Mouse (Mus musculus): Measurements from ENCODE around the gene Adcy7.

Gene Adcy7

DNA sequence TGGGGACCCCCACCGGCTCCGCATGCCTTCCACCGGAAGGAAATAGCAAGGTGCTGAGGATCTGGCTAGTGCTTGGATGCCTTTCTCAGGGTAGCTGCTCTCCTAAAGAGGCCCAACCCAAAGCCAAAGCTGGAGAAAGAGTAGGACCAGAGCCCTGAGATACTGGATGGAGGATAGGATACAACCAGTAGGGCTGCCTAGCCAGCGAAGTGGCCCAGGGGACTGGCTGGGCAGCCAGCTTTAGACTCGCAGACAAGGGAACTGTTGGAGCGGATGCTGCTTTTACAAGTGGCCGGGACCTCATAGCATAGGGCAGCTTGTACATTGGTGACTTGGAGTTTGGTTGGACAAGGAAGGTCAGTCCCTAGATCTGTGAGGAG is 838 bp downstream of the Adcy7 start:
- DNase-seq (ENCODE audit: low spot score in 2 of 2), result no peak

DNA sequence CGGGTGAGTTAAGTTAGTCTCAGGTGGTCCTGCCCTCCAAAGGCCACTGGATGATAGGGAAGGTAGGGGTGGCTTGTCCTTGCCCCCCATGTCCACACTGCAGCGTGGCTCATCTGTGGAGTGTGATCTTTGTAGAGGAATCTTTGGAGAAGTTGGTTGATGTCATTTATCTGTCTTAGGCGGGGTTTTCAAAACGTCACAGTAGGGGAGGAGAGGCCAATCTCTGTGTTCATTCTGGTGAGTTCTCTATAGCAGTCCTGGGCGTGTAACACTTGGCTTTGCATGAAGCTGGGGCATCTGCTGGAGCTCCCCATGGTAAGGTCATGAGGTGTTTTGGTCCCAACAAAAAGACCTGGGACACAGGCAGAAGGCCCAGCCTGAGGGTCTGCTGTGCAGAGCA is 1.9 kb downstream of the Adcy7 start:
- no peak for DNase-seq (ENCODE audit: low spot score in 2 of 2)

DNA sequence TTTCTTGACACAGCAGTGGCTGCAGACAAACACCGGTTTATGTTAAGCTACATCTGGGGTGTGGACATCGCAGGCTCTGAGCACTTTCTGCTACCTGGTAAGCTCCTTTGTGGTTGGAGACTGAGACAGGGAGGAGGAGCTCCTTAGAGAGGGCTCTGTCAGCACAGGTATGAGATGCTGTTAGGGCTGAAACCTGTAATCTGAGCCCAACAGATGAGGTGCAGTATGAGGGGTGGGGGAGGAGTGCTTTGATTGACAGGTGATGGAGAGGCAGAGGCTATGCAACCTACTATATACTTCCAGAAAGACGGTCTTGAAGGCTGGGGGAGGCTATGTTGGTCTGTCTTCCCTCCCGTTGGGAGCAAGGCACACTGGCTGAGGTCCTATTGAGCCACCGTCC is 7.0 kb downstream of the Adcy7 start:
- no peak for DNase-seq (ENCODE audit: low spot score in 2 of 2)

DNA sequence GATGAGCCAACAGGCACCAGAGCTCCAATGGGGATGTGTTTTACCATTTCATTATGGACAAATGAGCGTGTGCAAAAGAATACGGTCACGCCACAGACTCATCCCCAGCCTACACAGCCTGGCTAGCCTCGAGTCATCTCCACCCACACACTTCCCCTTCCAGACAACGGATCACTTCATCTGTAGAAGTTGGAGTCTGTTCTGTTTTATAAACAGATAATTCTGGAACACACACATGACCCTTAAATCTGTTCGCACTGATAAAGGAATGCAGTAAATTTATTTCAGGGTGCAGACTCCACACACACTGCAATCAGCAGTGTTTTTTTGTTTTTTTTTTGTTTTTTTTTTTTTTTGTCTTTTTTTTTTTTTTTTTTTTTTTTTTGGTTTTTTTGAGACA is 7.5 kb downstream of the Adcy7 start:
- no peak for DNase-seq (ENCODE audit: low spot score in 2 of 2)

DNA sequence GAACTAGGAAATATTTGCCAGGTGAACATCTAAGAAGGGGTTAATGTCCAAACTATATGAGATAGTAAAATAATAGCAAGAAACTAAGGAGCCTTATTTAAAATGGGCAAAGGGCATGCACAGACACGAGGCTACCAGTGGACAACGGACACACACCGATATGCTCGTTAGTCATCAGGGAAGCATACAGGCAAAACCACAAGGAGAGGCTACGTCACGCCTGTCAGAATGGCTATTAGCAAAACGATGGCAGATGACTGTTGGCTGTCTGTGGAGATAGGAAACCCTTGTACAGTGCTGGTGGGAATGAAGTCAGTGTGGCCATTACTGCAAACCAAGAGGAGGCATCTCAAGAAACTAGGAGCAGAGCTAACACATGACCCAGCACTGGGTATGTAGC is 8.7 kb downstream of the Adcy7 start:
- no peak for DNase-seq (ENCODE audit: low spot score in 2 of 2)

DNA sequence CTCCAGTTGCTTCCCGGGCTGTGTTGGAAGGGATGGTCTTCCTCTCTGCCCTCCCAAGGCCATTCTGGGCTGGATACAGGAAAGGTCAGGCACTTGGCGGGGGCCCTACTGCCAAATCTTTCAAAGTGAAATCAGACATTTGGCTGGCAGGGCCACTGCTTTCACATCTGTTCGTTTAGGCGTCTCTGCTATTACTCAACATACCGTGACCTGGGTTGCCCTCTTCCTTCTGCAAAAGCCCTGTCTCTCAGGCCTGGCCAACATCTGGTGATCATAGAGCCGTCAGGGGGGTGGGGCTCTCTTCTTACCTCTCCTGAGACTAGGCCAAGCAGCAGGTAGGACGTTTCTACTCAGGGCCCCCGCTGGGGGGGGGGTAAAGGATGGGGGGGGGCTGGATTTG is 10.5 kb downstream of the Adcy7 start:
- peak in 1 of 2 experiments; percentile 56 for DNase-seq (ENCODE audit: low spot score in 2 of 2)

DNA sequence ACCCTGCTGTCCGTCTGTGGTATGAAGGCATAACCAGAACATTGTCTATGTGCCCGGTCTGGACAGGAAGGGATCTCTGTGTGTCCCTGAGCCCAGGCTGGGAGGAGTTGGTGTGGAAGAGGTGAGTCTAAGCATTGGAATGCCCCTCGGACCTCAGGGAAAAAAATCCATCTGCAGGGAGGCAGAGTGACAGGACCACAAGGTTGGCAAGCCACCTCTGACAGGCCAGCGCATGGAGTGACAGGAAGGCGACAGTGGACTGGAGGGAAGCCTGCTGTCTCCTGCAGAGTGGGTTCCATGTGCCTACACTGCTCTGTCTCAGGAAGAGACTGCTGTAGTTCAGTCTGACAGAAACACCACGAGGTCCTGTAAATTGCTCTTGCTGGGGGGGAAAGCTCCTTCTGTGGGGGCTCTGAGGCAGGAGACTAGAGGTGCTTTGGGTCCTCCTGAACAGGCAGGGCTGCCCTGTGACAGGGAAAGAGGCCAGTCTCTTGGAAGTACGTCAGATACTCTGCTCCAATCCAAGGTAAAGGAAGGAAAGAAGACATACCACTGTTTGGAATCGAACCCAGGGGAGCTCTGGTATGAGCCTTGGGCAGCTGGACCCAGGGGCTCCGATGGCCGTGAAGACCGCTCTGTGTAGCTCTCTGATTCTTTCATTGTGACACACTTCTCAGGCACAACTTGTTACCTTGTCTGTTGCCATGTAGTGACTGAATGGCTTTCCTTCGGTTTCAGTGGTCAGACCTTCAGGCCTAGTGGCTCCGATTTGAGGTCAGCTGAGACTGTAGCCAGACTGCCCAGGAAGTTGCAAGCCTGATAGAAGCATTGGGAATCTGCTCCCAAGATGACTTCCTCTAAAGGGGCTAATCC is 11.3 kb downstream of the Adcy7 start:
- no peak for DNase-seq (ENCODE audit: low spot score in 2 of 2)

DNA sequence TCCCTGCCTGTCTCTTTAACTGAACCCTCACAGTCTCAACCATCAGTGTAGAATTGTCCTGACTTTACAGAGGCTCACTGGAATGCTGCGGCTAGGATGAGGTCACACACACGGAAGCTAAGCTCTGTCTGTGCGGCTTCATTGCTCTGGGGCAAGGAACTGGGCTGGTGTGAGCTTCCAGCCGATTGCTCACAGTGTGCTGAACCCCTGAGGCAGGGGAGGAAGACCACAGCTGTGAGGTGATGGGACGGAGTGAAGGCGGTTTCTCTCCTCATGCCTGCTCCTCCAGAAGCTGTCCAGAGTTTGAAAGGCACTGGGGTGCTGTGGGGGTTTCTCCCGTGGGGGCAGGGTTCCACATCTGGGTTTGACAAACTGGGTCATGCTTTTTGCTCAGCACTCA is 12.5 kb downstream of the Adcy7 start:
- DNase-seq (ENCODE audit: low spot score in 2 of 2), result no peak

DNA sequence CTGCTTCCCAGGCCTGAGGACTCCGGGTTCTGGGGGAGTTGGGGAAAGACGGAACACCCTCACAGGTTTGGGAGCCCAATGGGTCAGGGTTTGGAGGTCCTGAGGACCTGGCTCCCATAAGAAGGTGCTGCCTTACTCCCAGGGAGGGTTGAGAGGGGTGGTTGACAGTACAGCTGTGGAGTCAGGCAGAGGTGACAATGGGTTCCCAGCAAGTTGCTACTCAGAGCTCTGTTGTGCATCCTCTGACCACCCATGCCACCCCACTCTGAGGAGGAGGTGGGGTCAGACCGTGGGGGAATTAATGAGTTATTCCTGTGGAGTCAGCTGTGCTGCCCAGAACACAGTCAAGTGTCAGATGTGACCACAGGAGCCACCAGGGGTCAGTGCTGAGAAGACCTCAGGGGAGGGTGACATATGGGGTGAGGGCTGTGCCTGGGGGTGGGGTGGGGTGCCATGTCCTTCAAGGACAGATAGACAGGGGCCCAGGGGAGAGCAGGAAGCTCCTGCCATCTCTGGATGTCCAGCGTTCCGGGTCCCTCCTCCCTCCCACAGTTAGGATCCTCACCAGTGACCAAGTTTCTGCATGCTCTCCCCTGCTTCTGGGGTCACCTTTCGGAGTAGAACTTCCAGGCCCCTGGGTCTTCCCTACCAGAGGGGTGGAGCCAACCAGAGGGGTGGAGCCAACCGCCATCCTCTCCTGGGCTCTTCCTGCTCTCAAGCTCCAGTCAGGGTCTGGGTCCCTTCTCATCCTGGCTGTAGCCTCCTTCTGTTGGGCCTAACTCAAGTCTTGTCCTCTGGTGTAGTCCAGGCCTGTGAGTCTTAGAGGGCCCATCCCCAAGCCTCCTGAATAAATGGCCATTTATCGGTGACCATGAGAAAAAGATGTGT is 13.5 kb downstream of the Adcy7 start:
- DNase-seq (ENCODE audit: low spot score in 2 of 2), result peak in 1 of 2 experiments; percentile 42

DNA sequence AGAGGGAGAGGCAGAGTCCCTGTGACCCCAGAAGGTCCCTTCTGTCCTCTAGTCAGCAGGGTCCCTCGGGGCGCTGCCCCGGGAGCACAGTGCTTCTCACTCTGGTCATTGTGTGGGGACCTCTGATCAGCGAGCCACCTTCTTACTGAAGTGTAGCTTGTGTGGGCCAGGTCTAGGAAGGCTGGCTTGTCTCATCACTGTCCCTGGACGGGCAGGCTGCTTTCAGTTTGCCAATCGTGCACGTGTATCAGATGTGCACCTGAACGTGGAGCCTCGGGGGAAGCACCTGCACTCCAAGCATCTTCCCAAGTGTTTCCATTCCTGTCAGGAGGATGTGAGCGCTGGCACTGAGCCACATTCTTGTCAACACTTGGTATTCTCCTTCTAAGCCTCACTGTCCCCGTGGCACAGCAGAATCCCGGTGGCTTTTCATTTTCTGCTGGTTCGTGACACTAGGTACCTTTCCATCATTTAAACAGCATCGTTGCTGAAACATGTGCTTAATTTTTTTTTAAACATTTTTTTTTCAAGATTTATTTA is 14.3 kb downstream of the Adcy7 start:
- DNase-seq (ENCODE audit: low spot score in 2 of 2), result no peak

DNA sequence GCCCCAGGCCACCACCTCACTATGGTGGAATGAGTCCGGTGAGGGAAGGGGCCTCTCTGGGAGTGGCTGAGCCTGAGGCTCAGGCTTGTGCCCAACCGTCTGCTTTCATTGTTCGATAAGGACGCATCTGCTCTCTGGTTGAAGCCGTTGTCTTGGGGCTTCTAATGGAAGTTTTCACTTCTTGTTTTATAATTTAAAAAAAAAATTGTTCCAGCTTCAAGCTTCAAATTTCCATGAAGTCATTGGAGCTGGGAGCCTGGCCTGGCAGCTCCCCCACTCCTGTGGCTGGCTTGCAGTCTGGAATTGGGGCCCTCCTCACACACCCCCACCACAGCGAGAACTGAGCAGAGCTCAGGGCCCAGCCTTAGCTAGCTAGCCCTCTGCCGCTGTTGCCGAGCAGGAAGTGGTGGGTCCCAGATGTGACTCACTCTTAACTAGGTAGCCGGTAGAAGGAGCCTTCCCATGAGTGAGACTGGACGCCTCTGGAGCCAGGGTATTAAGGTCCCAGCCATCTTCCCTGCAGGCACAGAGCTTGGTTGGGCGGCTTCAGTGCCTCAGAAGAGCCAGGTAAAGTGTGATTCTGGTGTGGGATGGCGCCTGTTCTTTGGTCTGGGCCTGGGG is 16.5 kb downstream of the Adcy7 start:
- DNase-seq (ENCODE audit: low spot score in 2 of 2), result peak; percentile 71 to 75

DNA sequence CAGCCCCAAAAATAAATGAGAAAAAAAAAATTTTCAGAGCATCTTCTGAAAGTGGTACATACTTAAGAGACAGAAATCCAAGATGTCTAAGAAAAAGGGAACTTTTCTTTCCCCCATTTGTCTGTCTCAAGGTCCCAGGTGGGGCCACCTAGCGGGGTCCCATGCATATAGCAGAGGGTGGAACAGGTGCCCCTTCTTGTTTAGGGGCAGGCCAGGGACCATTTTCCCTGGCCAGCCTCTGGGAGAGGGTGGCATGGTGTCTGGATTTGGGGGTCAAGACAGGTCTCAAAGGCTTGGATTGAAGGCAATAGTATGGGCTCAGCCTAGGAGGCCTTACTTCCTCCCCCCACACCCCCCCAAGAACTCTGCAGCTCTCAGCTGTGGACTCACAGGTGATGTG is 17.7 kb downstream of the Adcy7 start:
- no peak for DNase-seq (ENCODE audit: low spot score in 2 of 2)

DNA sequence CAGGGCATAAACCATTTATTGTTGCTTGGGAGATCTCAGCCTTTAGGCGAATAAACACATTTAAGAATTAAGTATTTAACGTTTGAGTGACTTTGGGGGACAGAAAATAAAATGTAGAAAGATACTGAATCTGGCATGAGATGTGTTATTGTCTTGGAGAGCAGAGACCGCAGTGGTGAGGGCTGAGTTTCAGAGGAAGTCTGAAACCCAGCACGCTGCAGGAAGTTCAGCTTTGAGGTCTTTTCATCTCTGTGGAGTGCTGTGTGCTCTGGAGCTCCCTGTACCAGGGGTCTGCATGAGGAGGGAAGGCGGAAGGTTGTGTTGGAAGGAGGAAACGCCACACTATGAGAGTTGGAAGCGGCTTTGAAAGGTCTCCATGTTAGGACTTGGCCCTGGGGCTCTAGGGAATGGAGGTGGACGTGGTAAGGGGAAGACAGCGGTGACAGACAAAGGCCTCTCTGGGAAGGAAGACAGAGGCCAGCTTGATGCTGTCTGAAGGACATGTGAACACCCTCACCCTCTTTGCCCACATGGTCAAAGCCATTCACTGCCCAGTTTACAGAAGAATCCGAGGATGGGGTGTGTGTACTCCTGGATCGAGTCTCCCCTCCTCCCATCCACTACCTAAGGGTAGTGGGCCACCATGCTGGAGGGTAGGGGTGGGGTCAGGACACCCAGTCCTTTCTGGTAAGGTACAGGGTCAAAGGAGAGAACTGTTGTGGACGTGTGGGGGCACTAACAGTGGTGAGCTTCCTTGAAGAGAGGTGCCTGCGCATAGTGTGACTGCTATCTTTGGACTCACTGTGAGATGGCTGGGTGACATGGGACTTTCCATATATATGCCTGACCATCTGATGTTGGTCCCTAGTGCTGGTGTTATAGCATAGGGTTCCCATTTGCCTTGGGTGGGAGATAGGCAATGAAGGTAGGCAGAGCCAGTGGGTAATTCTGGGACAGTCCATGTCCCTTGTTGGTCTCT is 18.4 kb downstream of the Adcy7 start:
- DNase-seq (ENCODE audit: low spot score in 2 of 2), result peak; percentile 40 to 45

DNA sequence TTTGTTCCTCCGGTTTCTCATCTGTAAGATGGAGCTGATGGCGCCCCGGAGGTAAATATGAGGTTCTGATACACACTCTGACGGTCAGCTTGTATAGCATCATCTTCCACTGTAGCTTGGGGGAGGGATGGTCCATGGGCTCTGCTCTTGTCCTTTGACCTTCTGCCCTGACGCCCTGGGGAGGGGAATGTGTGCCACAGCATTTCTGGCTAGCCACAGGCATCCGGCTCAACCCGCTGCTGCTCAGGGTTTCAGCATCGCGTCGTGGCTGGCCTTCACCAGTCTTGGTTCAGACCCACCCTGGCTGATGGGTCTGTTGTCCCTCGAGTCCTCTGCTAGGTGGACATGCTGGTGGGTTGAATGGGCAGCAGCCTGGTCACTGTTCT is 19.1 kb downstream of the Adcy7 start:
- DNase-seq (ENCODE audit: low spot score in 2 of 2), result peak; percentile 39 to 68

DNA sequence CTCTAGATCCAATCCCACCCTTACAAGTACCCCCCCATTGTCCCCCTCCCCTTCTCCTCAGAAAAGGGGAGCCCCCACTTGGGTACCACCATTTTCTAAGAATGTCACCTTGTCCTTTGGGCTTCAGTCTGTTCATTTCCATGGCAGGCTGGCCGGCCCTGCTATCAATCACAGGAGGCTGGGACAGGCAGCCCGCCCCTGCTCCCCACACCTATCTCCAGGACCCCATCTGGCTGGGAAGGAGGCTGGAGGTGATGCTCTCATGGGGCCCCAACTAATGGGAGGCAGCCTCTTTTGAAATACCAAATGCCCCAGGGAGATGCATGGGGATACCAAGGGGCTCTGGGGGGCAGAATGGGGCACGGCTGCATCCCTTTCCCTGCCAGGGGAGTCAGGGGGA is 20.7 kb downstream of the Adcy7 start:
- no peak for DNase-seq (ENCODE audit: low spot score in 2 of 2)

DNA sequence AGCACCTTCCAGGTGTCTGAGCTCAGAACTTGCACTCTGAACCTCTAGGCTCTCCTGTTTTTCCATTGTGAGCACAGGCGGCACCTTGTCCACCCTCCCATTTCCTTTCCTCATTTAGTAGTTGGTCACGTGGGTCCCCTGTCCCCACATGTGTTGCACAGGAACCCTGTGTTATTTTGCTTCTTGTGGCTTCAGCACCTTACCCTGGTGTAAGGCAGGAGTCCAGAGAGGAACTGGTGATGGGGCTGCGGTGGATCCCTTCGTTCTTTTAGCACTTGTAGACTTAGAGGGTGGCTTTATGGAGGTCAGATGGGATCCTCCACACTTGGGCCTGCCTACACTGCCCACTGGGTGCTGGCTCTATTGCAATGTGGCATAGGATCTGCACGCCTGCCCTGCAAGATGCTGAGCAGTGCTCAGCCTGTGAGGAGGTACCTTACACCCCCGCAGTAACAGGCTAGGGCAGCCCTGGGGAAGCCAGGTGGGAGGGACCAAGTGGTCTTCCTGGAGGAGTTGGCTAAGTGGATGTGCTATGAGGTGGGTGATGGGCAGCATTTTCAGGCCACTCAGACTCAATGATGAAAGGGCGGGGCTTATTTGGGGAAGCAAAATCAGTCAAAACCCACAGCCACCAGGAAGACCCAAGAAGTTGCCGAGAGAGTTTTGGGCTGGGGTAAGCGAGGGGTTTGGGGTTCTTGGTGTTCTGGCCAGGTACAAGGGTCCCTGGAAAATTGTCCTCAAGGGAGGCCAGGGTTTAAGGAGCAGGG is 21.6 kb downstream of the Adcy7 start:
- peak; percentile 54 to 74 for DNase-seq (ENCODE audit: low spot score in 2 of 2)

DNA sequence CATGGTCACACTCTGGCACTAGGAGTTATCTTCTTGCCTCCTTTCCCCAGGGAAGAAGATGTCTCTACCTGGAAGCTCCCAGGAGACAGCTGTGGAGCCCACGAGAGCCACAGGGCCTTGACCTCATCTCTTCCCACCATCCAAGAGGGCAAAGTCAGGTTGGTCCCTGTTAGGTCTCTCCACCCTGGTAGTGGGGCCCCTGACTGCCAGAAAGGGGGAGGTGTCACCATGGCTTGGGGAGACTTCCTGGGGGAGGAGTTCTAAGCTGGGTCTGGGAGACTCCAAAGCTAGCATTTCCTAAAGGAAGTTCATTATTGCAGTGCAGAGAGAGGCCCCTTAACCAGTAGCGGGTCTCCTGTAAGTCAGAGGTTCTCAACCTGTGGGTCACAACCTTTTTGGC is 22.8 kb downstream of the Adcy7 start:
- no peak for DNase-seq (ENCODE audit: low spot score in 2 of 2)

DNA sequence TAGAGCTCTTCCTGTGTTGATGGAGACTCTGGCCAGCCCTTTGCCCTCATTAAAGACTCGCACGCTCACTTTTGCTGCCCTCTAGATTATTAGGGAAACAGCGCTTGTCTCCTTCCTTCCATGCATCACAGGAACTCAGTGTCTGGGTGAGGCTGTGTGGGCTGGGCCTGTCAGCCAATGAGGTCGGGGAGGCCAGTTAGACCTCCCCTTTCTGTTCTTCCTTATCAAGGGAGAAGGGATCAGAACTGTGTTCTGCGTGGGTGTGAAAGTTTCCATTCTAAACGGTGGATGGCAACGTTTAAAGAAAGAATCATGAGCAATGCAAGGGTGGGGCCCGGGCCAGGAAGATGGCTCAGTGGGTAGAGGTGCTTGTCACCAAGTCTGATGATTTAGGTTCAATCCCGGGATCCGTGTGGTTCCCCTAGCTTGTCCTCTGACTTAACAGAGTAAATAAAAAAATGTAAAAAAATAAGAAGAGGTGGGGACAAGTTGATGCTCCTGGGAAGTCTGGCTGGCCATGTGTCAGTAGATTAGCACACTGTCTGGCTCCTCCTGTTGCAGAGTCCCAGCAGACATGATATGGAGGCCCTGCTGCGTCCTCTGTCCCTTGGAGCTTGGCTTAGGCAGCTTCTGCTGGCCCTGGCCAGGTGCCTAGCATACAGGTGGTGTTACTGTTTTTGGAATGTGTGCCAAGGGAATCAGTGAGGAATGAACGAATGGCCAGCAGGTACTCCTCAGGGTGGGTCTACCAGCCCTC is 26.0 kb downstream of the Adcy7 start:
- no peak for DNase-seq (ENCODE audit: low spot score in 2 of 2)

DNA sequence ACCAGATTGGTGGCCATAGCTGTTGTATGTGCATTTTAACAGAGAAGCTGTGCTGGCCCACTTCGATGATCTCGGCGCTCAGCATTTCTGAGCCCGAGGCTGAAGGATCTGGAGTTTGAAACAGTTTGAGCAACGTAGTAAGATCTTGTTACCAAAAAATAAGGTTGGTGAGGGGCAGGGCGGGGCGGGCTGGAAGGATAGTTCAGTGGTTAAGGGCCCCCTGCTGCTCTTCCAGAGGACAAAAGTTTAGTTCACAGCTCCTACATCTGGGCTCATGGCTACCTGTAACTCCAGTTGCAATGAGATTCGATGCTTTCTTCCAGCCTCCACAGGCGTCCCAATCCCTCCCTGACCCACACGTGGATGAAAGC is 26.5 kb downstream of the Adcy7 start:
- no peak for DNase-seq (ENCODE audit: low spot score in 2 of 2)
